Mouse (Mus musculus): ENCODE measurements around the gene Pde4a.

- TF ChIP-seq CTCF (IDR thresholded peaks at IDR 0.05; ENCODE audit: low read depth, low read length), result no peak
- no peak for TF ChIP-seq POLR2A (IDR thresholded peaks at IDR 0.05; ENCODE audit: insufficient read depth, low read length)
Observed at GRCm38 (mm10) chr9:21206848-21207247, 41.3 kb downstream of the Pde4a start.

Data from ES-Bruce4 (cell line).